Mouse (Mus musculus) CD4-positive helper T cell, adult 2 months (primary cell): ENCODE data around the gene Lrrc38.
"Not testable (repeated sequence)": the region's sequence is repeated elsewhere in the genome, so short reads cannot be mapped to it uniquely, and the experiment has no call there.

Experiments
- DNase-seq: peaks from one replicate; pipeline ENCODE4 v3.0.0-alpha.2; 2012; ENCODE audit warnings: low read depth, missing footprints, low spot score

Lrrc38 gene

GRCm38 (mm10) chr4:143349484-143349906 lies at the start of gene Lrrc38:
TSS of gene Lrrc38 (plus strand) at chr4:143349757.
- no peak for DNase-seq

- no peak for DNase-seq
Measured at GRCm38 (mm10) chr4:143300113-143300688, 49.4 kb upstream of the Lrrc38 start.

- DNase-seq, result no peak
Measured at GRCm38 (mm10) chr4:143301042-143301441, 48.5 kb upstream of the Lrrc38 start.

GRCm38 (mm10) chr4:143301875-143302274 lies 47.7 kb upstream of the Lrrc38 start:
- DNase-seq, result no peak

GRCm38 (mm10) chr4:143302279-143302890 lies 47.2 kb upstream of the Lrrc38 start:
- no peak for DNase-seq

GRCm38 (mm10) chr4:143305031-143305430 lies 44.5 kb upstream of the Lrrc38 start:
- DNase-seq, result no peak

GRCm38 (mm10) chr4:143305987-143306772 lies 43.4 kb upstream of the Lrrc38 start:
- no peak for DNase-seq

- no peak for DNase-seq
Measured at GRCm38 (mm10) chr4:143311341-143311740, 38.2 kb upstream of the Lrrc38 start.

- no peak for DNase-seq
Measured at GRCm38 (mm10) chr4:143313299-143313698, 36.3 kb upstream of the Lrrc38 start.

- no peak for DNase-seq
Measured at GRCm38 (mm10) chr4:143324176-143324924, 25.2 kb upstream of the Lrrc38 start.

- no peak for DNase-seq
Measured at GRCm38 (mm10) chr4:143324925-143325624, 24.5 kb upstream of the Lrrc38 start.

- peak; percentile 25 for DNase-seq
Measured at GRCm38 (mm10) chr4:143325625-143325941, 24.0 kb upstream of the Lrrc38 start.

GRCm38 (mm10) chr4:143330566-143330965 lies 19.0 kb upstream of the Lrrc38 start:
- no peak for DNase-seq

- DNase-seq, result no peak
Measured at GRCm38 (mm10) chr4:143331787-143332186, 17.8 kb upstream of the Lrrc38 start.

- DNase-seq, result no peak
Measured at GRCm38 (mm10) chr4:143334145-143334544, 15.4 kb upstream of the Lrrc38 start.

GRCm38 (mm10) chr4:143334995-143335394 lies 14.6 kb upstream of the Lrrc38 start:
- no peak for DNase-seq

GRCm38 (mm10) chr4:143336096-143336495 lies 13.5 kb upstream of the Lrrc38 start:
- DNase-seq, result no peak

- DNase-seq, result no peak
Measured at GRCm38 (mm10) chr4:143339808-143340207, 9.7 kb upstream of the Lrrc38 start.

- DNase-seq, result no peak
Measured at GRCm38 (mm10) chr4:143341470-143341869, 8.1 kb upstream of the Lrrc38 start.

GRCm38 (mm10) chr4:143345491-143345890 lies 4.1 kb upstream of the Lrrc38 start:
- not testable (repeated sequence) for DNase-seq

GRCm38 (mm10) chr4:143348678-143349077 lies 879 bp upstream of the Lrrc38 start:
- no peak for DNase-seq
